Mouse (Mus musculus): ENCODE data around the gene Klk4.
A peak's percentile ranks its signal among the peaks of the same experiment; 100 is the strongest.

Gene Klk4

GRCm38 (mm10) chr7:43880912-43881311 is at the start of gene Klk4:
TSS of gene Klk4 (plus strand) at chr7:43881160.
- no peak for DNase-seq (ENCODE audit: low read depth, low spot score)

GRCm38 (mm10) chr7:43841701-43842100 is 39.3 kb upstream of the Klk4 start, which contains the start of gene Klk5:
TSS of gene Klk5 (plus strand) at chr7:43841971.
- no peak for DNase-seq (ENCODE audit: low read depth, low spot score)

- DNase-seq (ENCODE audit: low read depth, low spot score) = no peak
Measured at GRCm38 (mm10) chr7:43843801-43844200, 37.2 kb upstream of the Klk4 start.

- DNase-seq (ENCODE audit: low read depth, low spot score) = no peak
Measured at GRCm38 (mm10) chr7:43851616-43852015, 29.3 kb upstream of the Klk4 start.

- DNase-seq (ENCODE audit: low read depth, low spot score) = no peak
Measured at GRCm38 (mm10) chr7:43854642-43855380, 26.1 kb upstream of the Klk4 start.

- DNase-seq (ENCODE audit: low read depth, low spot score) = no peak
Measured at GRCm38 (mm10) chr7:43855709-43856108, 25.3 kb upstream of the Klk4 start.

GRCm38 (mm10) chr7:43856307-43856706 is 24.7 kb upstream of the Klk4 start:
- no peak for DNase-seq (ENCODE audit: low read depth, low spot score)

GRCm38 (mm10) chr7:43857501-43857900 is 23.5 kb upstream of the Klk4 start:
- no peak for DNase-seq (ENCODE audit: low read depth, low spot score)

- no peak for DNase-seq (ENCODE audit: low read depth, low spot score)
Measured at GRCm38 (mm10) chr7:43860411-43860810, 20.5 kb upstream of the Klk4 start.

GRCm38 (mm10) chr7:43873237-43873636 is 7.7 kb upstream of the Klk4 start:
- DNase-seq (ENCODE audit: low read depth, low spot score) = peak; percentile 79

GRCm38 (mm10) chr7:43873674-43874073 is 7.3 kb upstream of the Klk4 start:
- DNase-seq (ENCODE audit: low read depth, low spot score) = no peak

GRCm38 (mm10) chr7:43874868-43875375 is 6.0 kb upstream of the Klk4 start:
- peak; percentile 43 for DNase-seq (ENCODE audit: low read depth, low spot score)

- no peak for DNase-seq (ENCODE audit: low read depth, low spot score)
Measured at GRCm38 (mm10) chr7:43876444-43876843, 4.5 kb upstream of the Klk4 start.

- no peak for DNase-seq (ENCODE audit: low read depth, low spot score)
Measured at GRCm38 (mm10) chr7:43878281-43878680, 2.7 kb upstream of the Klk4 start.

- no peak for DNase-seq (ENCODE audit: low read depth, low spot score)
Measured at GRCm38 (mm10) chr7:43882346-43882745, 1.4 kb downstream of the Klk4 start.

- no peak for DNase-seq (ENCODE audit: low read depth, low spot score)
Measured at GRCm38 (mm10) chr7:43882811-43883210, 1.9 kb downstream of the Klk4 start.

- peak; percentile 43 for DNase-seq (ENCODE audit: low read depth, low spot score)
Measured at GRCm38 (mm10) chr7:43883547-43883946, 2.6 kb downstream of the Klk4 start.

- no peak for DNase-seq (ENCODE audit: low read depth, low spot score)
Measured at GRCm38 (mm10) chr7:43891365-43891764, 10.4 kb downstream of the Klk4 start.

- DNase-seq (ENCODE audit: low read depth, low spot score) = no peak
Measured at GRCm38 (mm10) chr7:43891788-43892187, 10.8 kb downstream of the Klk4 start.

GRCm38 (mm10) chr7:43894836-43895235 is 13.9 kb downstream of the Klk4 start:
- DNase-seq (ENCODE audit: low read depth, low spot score) = peak; percentile 85

GRCm38 (mm10) chr7:43914821-43915220 is 33.9 kb downstream of the Klk4 start:
- no peak for DNase-seq (ENCODE audit: low read depth, low spot score)

GRCm38 (mm10) chr7:43918426-43918825 is 37.5 kb downstream of the Klk4 start:
- no peak for DNase-seq (ENCODE audit: low read depth, low spot score)

GRCm38 (mm10) chr7:43918871-43919270 is 37.9 kb downstream of the Klk4 start:
- DNase-seq (ENCODE audit: low read depth, low spot score) = no peak

Measured in forelimb bud, embryonic 11.5 days (tissue).